Mouse (Mus musculus) MEL (cell line): ENCODE data around the gene Nrxn2. TPM values are rescaled to one million over a fixed set of nuclear protein-coding genes. Genes with fewer than 3 reads are reported as not detected.

ENCODE experiments used
- DNase-seq: peaks from one replicate; pipeline ENCODE4 v3.0.0; 2011; ENCODE audit warnings: low read depth, low spot score
- H3K27ac ChIP-seq: 2 replicates; pipeline ENCODE4 v1.5.1; 2012; ENCODE audit warnings: low read depth, mild to moderate bottlenecking, control low read depth, low read length, moderate library complexity; ENCODE audit not compliant: control insufficient read depth
- H3K27me3 ChIP-seq, 2 experiments: fragments of 150-350 bp in 1 of 2; sonication (generic) in 1 of 2; 2 replicates each; pipeline ENCODE4 v1.6.1; 2012; ENCODE audit warnings: low read length in 2 of 2, mild to moderate bottlenecking in 2 of 2, improper control_type of control experiment in 1 of 2, moderate library complexity in 1 of 2; ENCODE audit not compliant: insufficient read depth in 2 of 2, control insufficient read depth in 1 of 2
- H3K36me3 ChIP-seq, 2 experiments: 2 replicates each; pipeline ENCODE4 v1.6.1; 2012 to 2014; ENCODE audit warnings: low read length in 2 of 2, improper control_type of control experiment in 1 of 2, inconsistent platforms in 1 of 2, mild to moderate bottlenecking in 1 of 2; ENCODE audit not compliant: insufficient read depth in 2 of 2, control insufficient read depth in 1 of 2
- H3K4me1 ChIP-seq, 2 experiments: fragments of 150-350 bp in 1 of 2; sonication (generic) in 1 of 2; 2 replicates each; pipeline ENCODE4 v1.6.1; 2012; ENCODE audit warnings: low read length in 2 of 2, improper control_type of control experiment in 1 of 2, mild to moderate bottlenecking in 1 of 2; ENCODE audit not compliant: insufficient read depth in 2 of 2, control insufficient read depth in 1 of 2
- H3K4me3 ChIP-seq, 2 experiments: fragments of 150-350 bp in 1 of 2; sonication (generic) in 1 of 2; 2 replicates each; pipeline ENCODE4 v1.5.1; 2012; ENCODE audit warnings: low read depth in 2 of 2, low read length in 2 of 2, mild to moderate bottlenecking in 2 of 2, moderate library complexity in 2 of 2, control low read depth in 1 of 2, improper control_type of control experiment in 1 of 2; ENCODE audit not compliant: control insufficient read depth in 1 of 2, insufficient read depth in 1 of 2
- H3K79me2 ChIP-seq: 2 replicates; pipeline ENCODE4 v1.6.1; 2012; ENCODE audit warnings: mild to moderate bottlenecking, low read length, moderate library complexity; ENCODE audit not compliant: control insufficient read depth, poor library complexity, insufficient read depth
- H3K9ac ChIP-seq: 2 replicates; pipeline ENCODE4 v1.6.1; 2012; ENCODE audit warnings: low read depth, mild to moderate bottlenecking, control low read depth, low read length, moderate library complexity; ENCODE audit not compliant: control insufficient read depth, poor library complexity, severe bottlenecking
- H3K9me3 ChIP-seq: fragments of 150-350 bp; sonication (generic); replicated peaks from 2 replicates; pipeline ENCODE4 v1.6.1; 2012; ENCODE audit warnings: mild to moderate bottlenecking, low read length, improper control_type of control experiment, moderate library complexity; ENCODE audit not compliant: insufficient read depth
- CHD1 ChIP-seq: IDR thresholded peaks from 2 replicates; pipeline ENCODE4 v1.6.1; 2012; ENCODE audit warnings: low read depth, mild to moderate bottlenecking, inconsistent platforms, low read length, improper control_type of control experiment
- CHD2 ChIP-seq: IDR thresholded peaks from 2 replicates; pipeline ENCODE4 v1.6.1; 2011; ENCODE audit warnings: low read length, improper control_type of control experiment
- E2F4 ChIP-seq: IDR thresholded peaks from 2 replicates; pipeline ENCODE4 v1.6.1; 2011; ENCODE audit warnings: low read depth, low read length, improper control_type of control experiment, borderline replicate concordance
- ELF1 ChIP-seq: IDR thresholded peaks from 2 replicates; pipeline ENCODE4 v1.6.1; 2014; ENCODE audit warnings: low read depth, mild to moderate bottlenecking, inconsistent platforms, low read length, improper control_type of control experiment, moderate library complexity
- GATA1 ChIP-seq: IDR thresholded peaks from 2 replicates; pipeline ENCODE4 v1.6.1; 2011; ENCODE audit warnings: low read depth, low read length, improper control_type of control experiment
- HCFC1 ChIP-seq: IDR thresholded peaks from 2 replicates; pipeline ENCODE4 v1.6.1; 2012; ENCODE audit warnings: low read depth, mild to moderate bottlenecking, inconsistent platforms, low read length, improper control_type of control experiment, moderate library complexity
- KAT2A ChIP-seq: conservative IDR thresholded peaks from 2 replicates; pipeline ENCODE4 v1.6.1; 2012; ENCODE audit warnings: low read depth, low read length, improper control_type of control experiment, inconsistent platforms
- MAFK ChIP-seq: IDR thresholded peaks from 2 replicates; pipeline ENCODE4 v1.6.1; 2011; ENCODE audit warnings: low read depth, mild to moderate bottlenecking, low read length, improper control_type of control experiment, borderline replicate concordance
- MAX ChIP-seq: IDR thresholded peaks from 2 replicates; pipeline ENCODE4 v1.6.1; 2011; ENCODE audit warnings: low read length, improper control_type of control experiment
- MEF2A ChIP-seq: IDR thresholded peaks from 2 replicates; pipeline ENCODE4 v1.6.1; 2014; ENCODE audit warnings: low read depth, mild to moderate bottlenecking, inconsistent platforms, low read length, improper control_type of control experiment; ENCODE audit not compliant: poor library complexity, insufficient replicate concordance, severe bottlenecking; ENCODE audit errors: extremely low read depth
- MYB ChIP-seq: IDR thresholded peaks from 2 replicates; pipeline ENCODE4 v1.6.1; 2011; ENCODE audit warnings: mild to moderate bottlenecking, low read depth, low read length, improper control_type of control experiment
- MYC ChIP-seq: IDR thresholded peaks from 2 replicates; pipeline ENCODE4 v1.6.1; 2011; ENCODE audit warnings: low read depth, mild to moderate bottlenecking, low read length, improper control_type of control experiment, moderate library complexity
- POLR2A ChIP-seq, 2 experiments: IDR thresholded peaks; 2 replicates each; pipeline ENCODE4 v1.6.1; 2011 to 2012; ENCODE audit warnings: low read length in 2 of 2, mild to moderate bottlenecking in 2 of 2, control low read depth in 1 of 2, improper control_type of control experiment in 1 of 2, low read depth in 1 of 2, moderate library complexity in 1 of 2; ENCODE audit not compliant: control insufficient read depth in 1 of 2, insufficient read depth in 1 of 2, poor library complexity in 1 of 2
- POLR2AphosphoS2 ChIP-seq: IDR thresholded peaks from 2 replicates; pipeline ENCODE4 v1.6.1; 2011; ENCODE audit warnings: low read length, improper control_type of control experiment
- POLR2AphosphoS5 ChIP-seq: IDR thresholded peaks from 2 replicates; pipeline ENCODE4 v1.6.1; 2012; ENCODE audit warnings: low read depth, borderline replicate concordance, mild to moderate bottlenecking, inconsistent platforms, low read length, moderate library complexity, mixed read lengths
- RCOR1 ChIP-seq: IDR thresholded peaks from 2 replicates; pipeline ENCODE4 v1.6.1; 2012; ENCODE audit warnings: low read depth, mild to moderate bottlenecking, inconsistent platforms, low read length, improper control_type of control experiment
- TBP ChIP-seq: IDR thresholded peaks from 2 replicates; pipeline ENCODE4 v1.8.0; 2011; ENCODE audit warnings: low read depth, low read length, improper control_type of control experiment
- TCF12 ChIP-seq: IDR thresholded peaks from 2 replicates; pipeline ENCODE4 v1.6.1; 2014; ENCODE audit warnings: low read depth, mild to moderate bottlenecking, inconsistent platforms, low read length, improper control_type of control experiment, moderate library complexity
- USF1 ChIP-seq: IDR thresholded peaks from 2 replicates; pipeline ENCODE4 v1.6.1; 2014; ENCODE audit warnings: low read depth, mild to moderate bottlenecking, inconsistent platforms, low read length, improper control_type of control experiment, moderate library complexity
- polyA plus RNA-seq, 2 experiments: library from polyadenylated mRNA; stranded (reverse) in 1 of 2; unstranded in 1 of 2; fragments of >175 nt in 1 of 2; fragments of >200 nt in 1 of 2; gene quantifications; 2 replicates each; pipeline versions ENCODE4 v1.2.1 to v1.2.4; 2012; ENCODE audit warnings: low replicate concordance in 2 of 2, low read depth in 1 of 2; ENCODE audit not compliant: insufficient read length in 2 of 2, insufficient read depth in 1 of 2, missing spikeins in 1 of 2
- total RNA-seq: library from RNA; depleted of rRNA; stranded (reverse); fragments of 300-350 nt; gene quantifications from 2 replicates; pipeline ENCODE4 v1.2.3, GENCODE M21; 2012

The Nrxn2 gene
- total and polyA plus RNA-seq, 3 experiments: 0.39 to 0.42 TPM; not detected in 1

DNA sequence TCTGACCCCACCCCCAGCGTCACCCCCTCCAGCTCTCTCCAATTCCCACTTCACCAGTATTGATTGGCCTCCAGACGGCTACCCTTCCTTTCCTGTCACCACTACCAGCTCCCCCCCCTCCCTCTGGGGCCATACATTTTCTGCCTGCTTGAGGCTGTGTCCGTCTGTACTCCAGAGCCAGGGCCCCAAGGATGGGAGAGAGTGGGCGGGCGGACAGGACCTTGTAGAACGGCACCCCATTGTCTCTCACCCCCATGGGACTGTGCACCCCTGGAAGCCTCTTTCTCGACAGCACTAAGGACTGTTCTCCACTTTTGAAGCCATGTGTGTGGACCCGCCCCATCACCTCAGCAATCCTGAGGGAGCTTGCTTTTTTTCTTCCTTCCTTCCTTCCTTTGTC is 77.2 kb downstream of the Nrxn2 start:
- H3K27ac ChIP-seq: no peak overlapping the region
- no peaks in the 10 kb centered on the region for H3K79me2 ChIP-seq
- no peaks in the 10 kb centered on the region for H3K9me3 ChIP-seq
- TF ChIP-seq CHD1: no peak
- TF ChIP-seq ELF1: no peak
- TF ChIP-seq TCF12: no peak
- TF ChIP-seq CHD2: no peak
- no peak for TF ChIP-seq RCOR1
- no peak for TF ChIP-seq POLR2AphosphoS2
- TF ChIP-seq MEF2A: no peak
- no peak for TF ChIP-seq USF1
- TF ChIP-seq MYB: no peak
- TF ChIP-seq MAX: no peak
- no peak for TF ChIP-seq E2F4
- no peak for TF ChIP-seq POLR2A (IDR thresholded peaks at IDR 0.05; ENCODE audit: control insufficient read depth in 1 of 2, insufficient read depth in 1 of 2, low read depth in 1 of 2, low read length in 2 of 2, poor library complexity in 1 of 2)
- no peak for TF ChIP-seq KAT2A
- no peak for TF ChIP-seq HCFC1
- TF ChIP-seq GATA1: no peak
- H3K27me3 ChIP-seq: peaks cover 0 to 4% of the 10 kb centered on the region in 2 experiments; a peak in 2 of 4 replicates
- no peaks in the 10 kb centered on the region for H3K36me3 ChIP-seq
- H3K9ac ChIP-seq: no peak overlapping the region
- no peaks in the 10 kb centered on the region for H3K4me1 ChIP-seq
- no peak overlapping the region for H3K4me3 ChIP-seq
- DNase-seq: no peak

DNA sequence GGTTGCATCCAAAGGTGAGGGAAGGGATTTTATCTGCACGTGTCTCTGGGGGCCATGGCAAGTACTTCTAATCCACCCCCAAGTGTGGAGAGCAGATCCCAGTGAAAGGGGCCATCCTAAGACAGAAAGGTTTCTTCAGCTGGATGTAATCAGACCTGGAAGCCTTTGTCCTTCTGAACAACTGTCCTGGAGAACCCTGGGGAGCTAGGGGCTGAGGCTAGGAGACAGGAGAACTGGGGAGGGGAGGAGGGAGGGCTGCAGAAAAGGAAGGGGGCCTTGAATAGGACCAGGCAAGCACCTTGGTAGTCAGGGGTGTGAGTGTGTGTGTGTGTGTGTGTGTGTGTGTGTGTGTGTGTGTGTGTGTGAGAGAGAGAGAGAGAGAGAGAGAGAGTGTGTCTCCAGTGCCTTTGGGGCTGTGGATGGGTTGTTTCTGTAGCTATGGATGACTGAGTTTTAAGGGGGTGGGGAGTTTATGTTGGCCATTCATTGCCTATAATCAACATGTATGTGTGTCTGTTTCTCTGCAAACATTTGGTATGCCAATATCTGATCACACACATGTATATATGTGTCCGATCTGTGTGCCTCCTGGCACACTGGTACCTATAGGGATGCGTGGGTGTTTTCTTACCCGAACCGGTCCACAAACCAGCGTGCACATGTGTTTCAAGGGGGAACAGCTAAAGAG is 78.1 kb downstream of the Nrxn2 start:
- H3K9me3 ChIP-seq: no peaks in the 10 kb centered on the region
- no peak for DNase-seq
- no peak overlapping the region for H3K4me3 ChIP-seq
- no peaks in the 10 kb centered on the region for H3K4me1 ChIP-seq
- H3K9ac ChIP-seq: no peak overlapping the region
- no peaks in the 10 kb centered on the region for H3K36me3 ChIP-seq
- H3K79me2 ChIP-seq: no peaks in the 10 kb centered on the region
- no peak overlapping the region for H3K27ac ChIP-seq
- TF ChIP-seq POLR2AphosphoS5: no peak
- TF ChIP-seq ELF1: no peak
- TF ChIP-seq E2F4: no peak
- TF ChIP-seq MAFK: no peak
- no peak for TF ChIP-seq TBP
- no peak for TF ChIP-seq MYB
- no peak for TF ChIP-seq HCFC1
- no peak for TF ChIP-seq TCF12
- no peak for TF ChIP-seq MYC
- no peak for TF ChIP-seq POLR2A (IDR thresholded peaks at IDR 0.05; ENCODE audit: control insufficient read depth in 1 of 2, insufficient read depth in 1 of 2, low read depth in 1 of 2, low read length in 2 of 2, poor library complexity in 1 of 2)
- TF ChIP-seq, all 39 proteins: peak for 0
- H3K27me3 ChIP-seq: peaks cover 0 to 4% of the 10 kb centered on the region in 2 experiments; a peak in 2 of 4 replicates
